Mouse (Mus musculus): Measurements from ENCODE around the gene Lrg1.

GRCm38 (mm10) chr17:56148790-56149618 is 27.2 kb upstream of the Lrg1 start:
- TF ChIP-seq CTCF (IDR thresholded peaks at IDR 0.05; ENCODE audit: borderline replicate concordance, extremely low read depth, insufficient read depth, insufficient read length) = no peak
- TF ChIP-seq POLR2A (IDR thresholded peaks at IDR 0.05; ENCODE audit: borderline replicate concordance, extremely low read depth, insufficient read depth, insufficient read length, poor library complexity, severe bottlenecking) = no peak

Measured in brain, embryonic 14.5 days (tissue).